Mouse (Mus musculus): ENCODE measurements at regions not wholly inside any gene's neighbourhood (a gene's known extent, or its start where the extent isn't known, plus 50 kb on each side); places are given as distances from the start of the nearest gene placed in this dataset.

DNA sequence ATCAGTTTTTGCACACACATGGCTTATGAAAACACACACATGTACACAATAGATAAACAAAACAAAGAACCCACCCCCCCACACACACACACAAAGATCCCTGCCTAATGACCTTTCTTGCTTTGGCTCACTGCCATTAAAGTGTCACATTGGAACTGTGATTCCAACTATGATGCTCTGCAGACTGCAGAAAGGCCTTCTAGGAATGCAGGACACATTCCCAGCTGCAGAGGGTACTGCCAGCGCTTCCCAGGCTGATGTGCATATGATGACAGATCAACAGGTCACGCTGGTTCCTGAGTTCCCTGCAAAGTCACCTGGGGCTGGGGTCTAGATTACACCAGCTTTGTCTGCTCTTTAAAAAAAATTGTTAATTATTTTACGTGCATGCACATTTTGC, 68.1 kb upstream of the Ppm1j start:
- no peak for DNase-seq (ENCODE audit: low read depth, low spot score)

GRCm38 (mm10) chr3:104713836-104714631, 66.8 kb upstream of the Ppm1j start:
- DNase-seq (ENCODE audit: low read depth, low spot score): peak; percentile 56

GRCm38 (mm10) chr3:104714679-104715326, 66.1 kb upstream of the Ppm1j start:
- peak; percentile 54 for DNase-seq (ENCODE audit: low read depth, low spot score)

All from c-Kit-negative CD71-positive TER-119-positive erythroid progenitor cells, embryonic 14.5 days (primary cell).